Mouse (Mus musculus) left cerebral cortex, adult 8-10 months (tissue): ENCODE data around the gene 6030468B19Rik. TPM values are rescaled to one million over a fixed set of nuclear protein-coding genes. Genes with fewer than 3 reads are reported as not detected.

ENCODE experiments used
- DNase-seq, 2 experiments: peaks; one replicate each; pipeline ENCODE4 v3.0.0; 2022; ENCODE audit warnings: low spot score in 2 of 2
- total RNA-seq, 4 experiments: library from RNA; stranded (reverse); gene quantifications; 2 replicates each; pipeline ENCODE4 v1.2.4; 2022

6030468B19Rik gene
- total RNA-seq, 4 experiments from 2014 or later, result 0.34 TPM; not detected in 3

DNA sequence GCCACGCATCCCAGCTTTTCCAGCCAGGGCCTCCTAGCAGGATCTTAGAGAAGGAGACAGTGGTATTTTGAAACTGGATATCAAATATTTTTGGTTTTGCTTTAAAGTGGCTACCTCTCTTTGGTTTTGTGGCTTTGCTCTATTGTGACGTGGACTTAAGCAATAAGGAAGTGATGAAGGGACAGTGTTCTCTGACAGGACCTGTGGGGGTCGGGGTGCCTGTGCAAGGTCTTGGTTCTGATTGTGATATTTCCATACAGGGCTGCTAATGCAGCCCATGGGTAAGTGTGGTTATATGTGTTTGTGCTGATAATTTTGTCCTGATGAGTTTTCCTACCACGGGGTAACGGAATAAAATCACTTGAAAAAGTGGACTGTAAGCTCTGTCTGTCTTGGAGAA lies 57.9 kb downstream of the 6030468B19Rik start:
- DNase-seq, result no peak

DNA sequence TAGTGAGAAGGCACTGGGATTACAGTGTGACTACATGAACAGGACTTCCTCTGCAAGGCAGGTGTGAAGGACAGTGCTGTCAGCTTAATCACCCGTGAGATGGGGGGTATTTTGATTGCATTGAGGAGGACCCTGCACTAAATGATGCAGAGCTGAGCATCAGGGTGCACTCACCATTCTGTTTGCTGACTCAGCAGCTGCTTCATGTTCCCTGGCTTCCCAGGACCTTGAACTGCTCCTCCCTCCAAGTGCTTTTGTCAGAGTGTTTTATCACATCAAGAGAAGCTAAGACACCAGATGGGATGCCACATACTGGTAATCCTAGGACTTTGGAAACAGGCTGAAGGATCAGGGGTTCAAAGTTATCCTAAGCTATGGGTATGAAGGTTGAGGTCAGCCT lies 58.5 kb downstream of the 6030468B19Rik start:
- no peak for DNase-seq

Other genes starting within 250 kb of the 6030468B19Rik start
- gene Tnrc6c, start 143.4 kb upstream of the 6030468B19Rik start, total RNA-seq, result 10 to 100 TPM; 54.0 to 61.3 (median 57.8) TPM
- 1 to 10 TPM in 2 of 4 experiments, under 1 TPM in 2; 0.50 to 1.3 (median 0.83) TPM for gene Tmc8, start 15.6 kb upstream of the 6030468B19Rik start, total RNA-seq
- gene Tmc6, start 15.5 kb upstream of the 6030468B19Rik start, total RNA-seq, result 10 to 100 TPM; 10.2 to 12.3 (median 11.4) TPM
- gene Gm20708, start 12.0 kb downstream of the 6030468B19Rik start, total RNA-seq, result 1 to 10 TPM in 3 of 4 experiments, under 1 TPM in 1; 0.91 to 3.0 (median 1.8) TPM
- 10 to 100 TPM; 12.2 to 23.8 (median 17.1) TPM for gene Syngr2, start 12.0 kb downstream of the 6030468B19Rik start, total RNA-seq
- 1 to 10 TPM; 4.2 to 9.0 (median 7.1) TPM for gene Afmid, start 28.3 kb downstream of the 6030468B19Rik start, total RNA-seq
- 1 to 10 TPM in 3 of 4 experiments, under 1 TPM in 1; 0.52 to 1.7 (median 1.2) TPM for gene Tk1, start 28.4 kb downstream of the 6030468B19Rik start, total RNA-seq
- gene Birc5, start 51.6 kb downstream of the 6030468B19Rik start, total RNA-seq, result 1 to 10 TPM in 1 of 4 experiments, under 1 TPM in 3; 0.14 to 1.3 (median 0.72) TPM
- gene Tmem235, start 63.1 kb downstream of the 6030468B19Rik start, total RNA-seq, result under 1 TPM in 2 of 4 experiments, not detected in 2; 0.21 to 0.37 TPM
- 1 to 10 TPM; 3.6 to 9.2 (median 5.8) TPM for gene Tha1, start 75.8 kb downstream of the 6030468B19Rik start, total RNA-seq
- gene Socs3, start 172.4 kb downstream of the 6030468B19Rik start, total RNA-seq, result 1 to 10 TPM; 3.1 to 7.5 (median 3.6) TPM
- gene Pgs1, start 188.6 kb downstream of the 6030468B19Rik start, total RNA-seq, result 10 to 100 TPM; 77.9 to 92.4 (median 82.4) TPM